Mouse (Mus musculus) erythroblast, adult 5-6 weeks (primary cell): ENCODE measurements at regions not wholly inside any gene's neighbourhood (a gene's known extent, or its start where the extent isn't known, plus 50 kb on each side); places are given as distances from the start of the nearest gene placed in this dataset.
"Not testable (repeated sequence)": the region's sequence is repeated elsewhere in the genome, so short reads cannot be mapped to it uniquely, and the experiment has no call there.

Experiments
- ATAC-seq: replicated peaks from 2 replicates; pipeline ENCODE4 v1.8.0; 2016; ENCODE audit warnings: moderate number of reproducible peaks, mild to moderate bottlenecking, moderate TSS enrichment, inconsistent platforms; ENCODE audit not compliant: poor library complexity, low FRiP score, severe bottlenecking

- ATAC-seq, result no peak
Measured at GRCm38 (mm10) chr19:54099292-54099691, 55.3 kb downstream of the Adra2a start.

- no peak for ATAC-seq
Measured at GRCm38 (mm10) chr19:54099769-54100168, 55.8 kb downstream of the Adra2a start.

GRCm38 (mm10) chr19:54106571-54106970, 62.6 kb downstream of the Adra2a start:
- no peak for ATAC-seq

GRCm38 (mm10) chr19:54107103-54107821, 63.3 kb downstream of the Adra2a start:
- no peak for ATAC-seq

GRCm38 (mm10) chr19:54110080-54110479, 66.1 kb downstream of the Adra2a start:
- ATAC-seq, result no peak

- no peak for ATAC-seq
Measured at GRCm38 (mm10) chr19:54112691-54113090, 68.7 kb downstream of the Adra2a start.

- ATAC-seq, result no peak
Measured at GRCm38 (mm10) chr19:54113421-54113820, 69.5 kb downstream of the Adra2a start.

GRCm38 (mm10) chr19:54114588-54115317, 70.8 kb downstream of the Adra2a start:
- peak; percentile 95 for ATAC-seq

GRCm38 (mm10) chr19:54115335-54115734, 71.4 kb downstream of the Adra2a start:
- ATAC-seq, result no peak

- no peak for ATAC-seq
Measured at GRCm38 (mm10) chr19:54116829-54117228, 72.9 kb downstream of the Adra2a start.

GRCm38 (mm10) chr19:54117676-54118075, 73.7 kb downstream of the Adra2a start:
- no peak for ATAC-seq

- ATAC-seq, result no peak
Measured at GRCm38 (mm10) chr19:54123586-54123985, 79.6 kb downstream of the Adra2a start.

GRCm38 (mm10) chr19:54151766-54152165, 107.8 kb downstream of the Adra2a start:
- not testable (repeated sequence) for ATAC-seq

GRCm38 (mm10) chr19:54154400-54154799, 110.4 kb downstream of the Adra2a start:
- ATAC-seq, result no peak

- no peak for ATAC-seq
Measured at GRCm38 (mm10) chr19:54170361-54170760, 126.4 kb downstream of the Adra2a start.

GRCm38 (mm10) chr19:54174090-54175055, 130.4 kb downstream of the Adra2a start:
- ATAC-seq, result no peak

GRCm38 (mm10) chr19:54175766-54176165, 131.8 kb downstream of the Adra2a start:
- no peak for ATAC-seq

GRCm38 (mm10) chr19:54177491-54177890, 133.5 kb downstream of the Adra2a start:
- ATAC-seq, result no peak

GRCm38 (mm10) chr19:54200407-54200806, 156.5 kb downstream of the Adra2a start:
- ATAC-seq, result no peak

- ATAC-seq, result no peak
Measured at GRCm38 (mm10) chr19:54202456-54202855, 158.5 kb downstream of the Adra2a start.
